In the genomic region with DNA sequence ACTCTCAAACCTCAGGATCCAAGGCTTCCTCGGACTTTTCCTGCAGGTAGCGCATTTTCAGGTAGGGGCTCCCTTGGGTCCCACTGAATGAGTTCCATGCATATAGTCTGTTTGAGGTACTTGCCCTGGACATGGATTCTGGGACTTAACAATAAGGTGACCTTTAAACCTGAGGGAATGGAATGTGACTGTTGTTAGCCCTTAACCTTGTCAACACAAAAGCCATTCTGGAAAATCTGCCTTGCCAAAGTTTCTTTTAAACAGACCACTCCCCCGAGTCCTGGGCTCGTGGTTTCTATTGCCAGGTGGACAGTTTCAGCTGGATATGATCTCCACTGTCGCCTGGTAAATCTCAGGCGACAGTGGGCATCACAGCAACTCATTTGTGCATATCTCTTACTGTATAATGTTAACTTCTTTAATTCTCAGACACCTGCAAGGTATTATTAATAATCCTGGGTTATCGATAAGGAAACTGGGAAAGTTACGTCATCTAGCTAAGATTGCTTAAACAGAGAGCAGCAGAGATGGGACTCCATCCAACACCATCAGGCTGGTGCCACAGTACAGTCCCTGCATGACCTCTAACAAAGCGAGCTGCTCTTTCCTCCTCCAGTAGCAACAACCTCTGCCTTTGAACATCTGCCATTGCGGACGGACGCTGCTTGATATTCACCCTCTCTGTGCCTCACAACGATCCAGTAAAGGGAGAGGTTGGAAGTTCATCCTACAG, we compare ENCODE assay signal across 24 mouse cellular contexts. TPM values are rescaled to one million over a fixed set of nuclear protein-coding genes. Genes with fewer than 3 reads are reported as not detected.
DNase-seq lines count a peak whose midpoint lies in the region; ATAC-seq and TF ChIP-seq lines count a peak whose summit lies in the region.
"Had no signal": no experiment of that assay in that cellular context is flagged by ENCODE, and none has a peak within 500 bp of the region (broad histone marks: within the 10 kb centered on the region; RNA-seq: fewer than 3 reads in every experiment).

No protein-coding gene starts in this region.

- TF ChIP-seq EP300 in heart, postnatal 0 days (IDR thresholded peaks at IDR 0.05; ENCODE audit: low read depth) = no peak
- TF ChIP-seq EP300 in liver, embryonic 14.5 days (IDR thresholded peaks at IDR 0.05; ENCODE audit: low read depth) = no peak

- no peak overlapping the region for H3K27ac ChIP-seq in heart, postnatal 0 days (ENCODE audit: low read depth)
- no peak overlapping the region for H3K27ac ChIP-seq in liver, embryonic 14.5 days
- H3K27ac ChIP-seq in liver, embryonic 11.5 days (ENCODE audit: low read depth, low read length) = no peak overlapping the region
- H3K27ac ChIP-seq in intestine, embryonic 15.5 days = 0 out of 2 replicates have a peak overlapping the region, but pooled peaks have one; percentile 13
- peak overlapping the region; percentile 34; the same call in 1 of the 2 replicates for H3K27ac ChIP-seq in stomach, embryonic 16.5 days (ENCODE audit: low read length)
- no peak overlapping the region for H3K27ac ChIP-seq in hindbrain, embryonic 13.5 days
- H3K27ac ChIP-seq: gastrocnemius, adult 2 months; left cerebral cortex, adult 2 months; limb, embryonic 10.5 days; neural tube, embryonic 15.5 days had no signal

- no peak overlapping the region for H3K9ac ChIP-seq in heart, postnatal 0 days (replicated peaks; ENCODE audit: low read depth, low read length)
- no peak overlapping the region for H3K9ac ChIP-seq in liver, embryonic 14.5 days (replicated peaks)
- no peak overlapping the region for H3K9ac ChIP-seq in liver, embryonic 11.5 days (ENCODE audit: low read depth, low read length)
- no peak overlapping the region for H3K9ac ChIP-seq in intestine, embryonic 15.5 days
- H3K9ac ChIP-seq in stomach, embryonic 16.5 days (ENCODE audit: low read length) = no peak overlapping the region
- no peak overlapping the region for H3K9ac ChIP-seq in hindbrain, embryonic 13.5 days
- H3K9ac ChIP-seq: neural tube, embryonic 15.5 days had no signal

- intact Hi-C loops in heart, postnatal 14 days (cut with DNase I) = no loop called here

- no peaks in the 10 kb centered on the region for H3K36me3 ChIP-seq in heart, postnatal 0 days (replicated peaks; ENCODE audit: control insufficient read depth, insufficient read depth, low read length)
- H3K36me3 ChIP-seq in liver, embryonic 14.5 days (replicated peaks; ENCODE audit: control insufficient read depth, insufficient read depth, low read depth) = no peaks in the 10 kb centered on the region
- no peaks in the 10 kb centered on the region for H3K36me3 ChIP-seq in liver, embryonic 11.5 days (ENCODE audit: control insufficient read depth, insufficient read depth, low read length)
- H3K36me3 ChIP-seq in intestine, embryonic 15.5 days = no peaks in the 10 kb centered on the region
- no peaks in the 10 kb centered on the region for H3K36me3 ChIP-seq in stomach, embryonic 16.5 days (ENCODE audit: control insufficient read depth, insufficient read depth, low read length)
- H3K36me3 ChIP-seq in hindbrain, embryonic 13.5 days = no peaks in the 10 kb centered on the region
- H3K36me3 ChIP-seq: limb, embryonic 10.5 days; neural tube, embryonic 15.5 days had no signal

- DNase-seq in heart, postnatal 0 days (ENCODE audit: low spot score) = peak; percentile 15
- no peak for DNase-seq in heart, postnatal 14 days
- DNase-seq in liver, embryonic 14.5 days (ENCODE audit: low read depth in 3 of 3, low spot score in 3 of 3) = no peak
- DNase-seq in liver, embryonic 11.5 days (ENCODE audit: low spot score) = no peak
- no peak for DNase-seq in right cerebral cortex, postnatal 25 days
- DNase-seq: B cell, adult 2 months; cerebellum, adult 18-20 months; gastrocnemius, adult 2 months; lung, adult 18-20 months; lung, postnatal 14 days; thymus, postnatal 25 days had no signal

- H3K4me1 ChIP-seq in heart, postnatal 0 days (ENCODE audit: control insufficient read depth, insufficient read depth) = peaks cover 10% of the 10 kb centered on the region; the same call in 1 of the 2 replicates
- H3K4me1 ChIP-seq in liver, embryonic 14.5 days (replicated peaks; ENCODE audit: control insufficient read depth in 2 of 2, insufficient read depth in 2 of 2, low read length in 1 of 2) = 0 out of 4 replicates have a peak, but pooled peaks cover 0 to 5% of the 10 kb centered on the region in 2 experiments
- no peaks in the 10 kb centered on the region for H3K4me1 ChIP-seq in liver, embryonic 11.5 days (replicated peaks; ENCODE audit: control insufficient read depth, insufficient read depth, low read length)
- peaks cover 15% of the 10 kb centered on the region; the same call in 1 of the 2 replicates for H3K4me1 ChIP-seq in intestine, embryonic 15.5 days (replicated peaks)
- peaks cover 4% of the 10 kb centered on the region for H3K4me1 ChIP-seq in stomach, embryonic 16.5 days (ENCODE audit: control insufficient read depth, insufficient read depth, low read length)
- H3K4me1 ChIP-seq in hindbrain, embryonic 13.5 days (replicated peaks) = no peaks in the 10 kb centered on the region
- H3K4me1 ChIP-seq: neural tube, embryonic 15.5 days had no signal

- no peak for ATAC-seq in heart, postnatal 0 days (ENCODE audit: insufficient read depth, low read depth)
- peak; percentile 18; the same call in 1 of the 2 replicates for ATAC-seq in liver, embryonic 14.5 days (ENCODE audit: insufficient read depth)
- no peak for ATAC-seq in liver, embryonic 11.5 days (replicated peaks; ENCODE audit: low FRiP score)
- ATAC-seq in intestine, embryonic 15.5 days = peak; percentile 61
- ATAC-seq in stomach, embryonic 16.5 days (ENCODE audit: insufficient read depth, low FRiP score) = peak; percentile 21
- ATAC-seq in hindbrain, embryonic 13.5 days (ENCODE audit: low FRiP score) = no peak
- ATAC-seq: midbrain, embryonic 16.5 days had no signal

- no peak for TF ChIP-seq CTCF in heart, postnatal 0 days (IDR thresholded peaks at IDR 0.05; ENCODE audit: low read depth)
- TF ChIP-seq CTCF in liver, embryonic 14.5 days (IDR thresholded peaks at IDR 0.05; ENCODE audit: low read depth) = no peak

- no peaks in the 10 kb centered on the region for H3K9me3 ChIP-seq in heart, postnatal 0 days (replicated peaks; ENCODE audit: control insufficient read depth, low read length)
- no peaks in the 10 kb centered on the region for H3K9me3 ChIP-seq in liver, embryonic 14.5 days (ENCODE audit: control insufficient read depth, low read length)
- no peaks in the 10 kb centered on the region for H3K9me3 ChIP-seq in liver, embryonic 11.5 days (ENCODE audit: control insufficient read depth, low read length)
- H3K9me3 ChIP-seq in intestine, embryonic 15.5 days = no peaks in the 10 kb centered on the region
- H3K9me3 ChIP-seq in stomach, embryonic 16.5 days (replicated peaks; ENCODE audit: control insufficient read depth, low read length) = no peaks in the 10 kb centered on the region
- no peaks in the 10 kb centered on the region for H3K9me3 ChIP-seq in hindbrain, embryonic 13.5 days
- H3K9me3 ChIP-seq: limb, embryonic 10.5 days; neural tube, embryonic 15.5 days had no signal

- H3K4me3 ChIP-seq in heart, postnatal 0 days (ENCODE audit: low read depth, low read length) = no peak overlapping the region
- no peak overlapping the region for H3K4me3 ChIP-seq in liver, embryonic 14.5 days (ENCODE audit: insufficient read depth in 1 of 2, low read depth in 2 of 2, low read length in 2 of 2)
- H3K4me3 ChIP-seq in liver, embryonic 11.5 days (ENCODE audit: low read depth, low read length) = no peak overlapping the region
- H3K4me3 ChIP-seq in intestine, embryonic 15.5 days (replicated peaks) = no peak overlapping the region
- H3K4me3 ChIP-seq in stomach, embryonic 16.5 days (replicated peaks; ENCODE audit: low read length) = no peak overlapping the region
- no peak overlapping the region for H3K4me3 ChIP-seq in hindbrain, embryonic 13.5 days
- H3K4me3 ChIP-seq: gastrocnemius, adult 2 months; left cerebral cortex, adult 2 months; limb, embryonic 10.5 days; neural tube, embryonic 15.5 days had no signal

- H3K27me3 ChIP-seq in heart, postnatal 0 days (ENCODE audit: control insufficient read depth, insufficient read depth, low read length) = no peaks in the 10 kb centered on the region
- H3K27me3 ChIP-seq in liver, embryonic 14.5 days (ENCODE audit: control insufficient read depth, insufficient read depth, low read length) = no peaks in the 10 kb centered on the region
- H3K27me3 ChIP-seq in liver, embryonic 11.5 days (replicated peaks; ENCODE audit: control insufficient read depth, insufficient read depth, low read length) = no peaks in the 10 kb centered on the region
- H3K27me3 ChIP-seq in intestine, embryonic 15.5 days (replicated peaks) = no peaks in the 10 kb centered on the region
- H3K27me3 ChIP-seq in stomach, embryonic 16.5 days (ENCODE audit: control insufficient read depth, insufficient read depth, low read length) = no peaks in the 10 kb centered on the region
- no peaks in the 10 kb centered on the region for H3K27me3 ChIP-seq in hindbrain, embryonic 13.5 days
- H3K27me3 ChIP-seq: neural tube, embryonic 15.5 days had no signal

- 48% methylated on average over 13 of the region's 13 CpGs for WGBS in heart, postnatal 0 days
- WGBS in liver, embryonic 14.5 days (ENCODE audit: insufficient replicate concordance) = 64% methylated on average over 13 of the region's 13 CpGs
- WGBS in liver, embryonic 11.5 days = 71% methylated on average over 13 of the region's 13 CpGs
- WGBS in intestine, embryonic 15.5 days = 55% methylated on average over 13 of the region's 13 CpGs
- WGBS in stomach, embryonic 16.5 days = 49% methylated on average over 13 of the region's 13 CpGs
- WGBS in hindbrain, embryonic 13.5 days = 83% methylated on average over 13 of the region's 13 CpGs

- no peak overlapping the region for H3K4me2 ChIP-seq in heart, postnatal 0 days (ENCODE audit: low read depth, low read length)
- no peak overlapping the region for H3K4me2 ChIP-seq in liver, embryonic 14.5 days (ENCODE audit: low read depth)
- no peak overlapping the region for H3K4me2 ChIP-seq in liver, embryonic 11.5 days
- H3K4me2 ChIP-seq in intestine, embryonic 15.5 days (replicated peaks) = no peak overlapping the region
- H3K4me2 ChIP-seq in stomach, embryonic 16.5 days (ENCODE audit: low read depth, low read length) = no peak overlapping the region
- no peak overlapping the region for H3K4me2 ChIP-seq in hindbrain, embryonic 13.5 days
- H3K4me2 ChIP-seq: neural tube, embryonic 15.5 days had no signal

RNA-seq across cellular contexts. Expression of a gene that starts 38.2 kb away (rescaled TPM):
- total RNA-seq in heart, postnatal 0 days (2014; rRNA removed; ENCODE audit: low replicate concordance) = not detected in 2 replicates
- polyA plus RNA-seq in heart, postnatal 0 days (2015; fragmentation: Nextera tagmentation; extraction: Ambion mirVana) = not detected in 2 replicates
- not detected for total RNA-seq in heart, postnatal 14 days (2021)
- not detected in 2 replicates for polyA plus RNA-seq in liver, embryonic 14.5 days (2012; rRNA removed)
- not detected in 2 replicates for polyA plus RNA-seq in liver, embryonic 14.5 days (2014; fragmentation: Nextera tagmentation; extraction: Ambion mirVana)
- polyA plus RNA-seq in liver, embryonic 11.5 days (2014; fragmentation: Nextera tagmentation; extraction: Ambion mirVana) = 0.39 TPM in 1 of 2 replicates, not detected in the other
- polyA plus RNA-seq in intestine, embryonic 15.5 days (2015; fragmentation: Nextera tagmentation; extraction: Ambion mirVana) = 0.49 and 0.64 TPM in 2 replicates
- polyA plus RNA-seq in stomach, embryonic 16.5 days (2015; fragmentation: Nextera tagmentation; extraction: Ambion mirVana) = 0.30 and 0.34 TPM in 2 replicates
- polyA plus RNA-seq in hindbrain, embryonic 13.5 days (2015; fragmentation: Nextera tagmentation; extraction: Ambion mirVana) = not detected in 2 replicates
- total RNA-seq: adrenal gland, postnatal 4 days; gastrocnemius, adult 2 months; hematopoietic stem cell, adult 5-6 weeks; left cerebral cortex, adult 2 months; megakaryocyte, adult 5-6 weeks had no signal
- polyA plus RNA-seq: gonadal fat pad, adult 2 months; heart, embryonic 14.5 days; midbrain, embryonic 16.5 days; neural tube, embryonic 15.5 days; testis, adult 2 months had no signal

RNA-seq across cellular contexts. Expression of a gene that starts 43.6 kb away (rescaled TPM):
- total RNA-seq in heart, postnatal 0 days (2014; rRNA removed; ENCODE audit: low replicate concordance) = 0.04 and 2.0 TPM in 2 replicates
- polyA plus RNA-seq in heart, postnatal 0 days (2015; fragmentation: Nextera tagmentation; extraction: Ambion mirVana) = 1.0 and 1.2 TPM in 2 replicates
- total RNA-seq in heart, postnatal 14 days (2021) = 1 to 10 TPM; 1.1 to 1.8 TPM
- 1.3 and 1.4 TPM in 2 replicates for polyA plus RNA-seq in liver, embryonic 14.5 days (2012; rRNA removed)
- polyA plus RNA-seq in liver, embryonic 14.5 days (2014; fragmentation: Nextera tagmentation; extraction: Ambion mirVana) = 2.6 and 2.8 TPM in 2 replicates
- 6.7 and 7.6 TPM in 2 replicates for polyA plus RNA-seq in liver, embryonic 11.5 days (2014; fragmentation: Nextera tagmentation; extraction: Ambion mirVana)
- 30.2 and 32.1 TPM in 2 replicates for polyA plus RNA-seq in intestine, embryonic 15.5 days (2015; fragmentation: Nextera tagmentation; extraction: Ambion mirVana)
- 24.3 and 26.8 TPM in 2 replicates for polyA plus RNA-seq in stomach, embryonic 16.5 days (2015; fragmentation: Nextera tagmentation; extraction: Ambion mirVana)
- polyA plus RNA-seq in hindbrain, embryonic 13.5 days (2015; fragmentation: Nextera tagmentation; extraction: Ambion mirVana) = 5.0 and 6.1 TPM in 2 replicates

Comparison
In these comparisons a context has a peak if more than half of its experiments do, and no peak if none do; other contexts are left out.
1. ATAC-seq: peak in liver, embryonic 14.5 days (single experiment), intestine, embryonic 15.5 days (single experiment) and stomach, embryonic 16.5 days (single experiment); none in heart, postnatal 0 days (single experiment), liver, embryonic 11.5 days (single experiment) and hindbrain, embryonic 13.5 days (single experiment).
2. H3K27ac ChIP-seq: peak in intestine, embryonic 15.5 days (single experiment) and stomach, embryonic 16.5 days (single experiment); none in heart, postnatal 0 days (single experiment), liver, embryonic 14.5 days (single experiment), liver, embryonic 11.5 days (single experiment) and hindbrain, embryonic 13.5 days (single experiment).